Mouse (Mus musculus): ENCODE data around the gene Gm29094. TPM values are rescaled to one million over a fixed set of nuclear protein-coding genes. Genes with fewer than 3 reads are reported as not detected.
"Not testable (repeated sequence)": the region's sequence is repeated elsewhere in the genome, so short reads cannot be mapped to it uniquely, and the experiment has no call there.

Gene Gm29094
- total and polyA plus RNA-seq, 2 experiments from 2014 or later = not detected

DNA sequence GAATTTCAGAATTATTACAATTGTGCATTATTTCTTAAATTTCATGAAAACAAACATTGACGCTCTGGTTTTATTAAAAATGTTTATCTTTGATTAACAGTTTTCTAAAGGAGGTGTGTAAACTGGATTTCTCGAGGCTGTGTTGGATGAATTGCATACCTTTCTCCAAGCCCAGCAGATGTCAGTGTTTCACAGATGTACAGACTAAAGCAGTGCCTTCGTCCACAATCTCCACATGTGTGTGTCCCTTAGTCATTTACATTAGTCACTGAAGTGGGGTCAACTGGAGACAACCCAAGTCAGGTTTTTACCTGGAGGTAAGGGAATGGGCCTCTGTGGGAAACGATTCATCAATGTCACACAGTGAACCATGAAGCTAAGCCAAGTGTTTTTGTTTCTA, 26.9 kb downstream of the Gm29094 start:
- no peak overlapping the region for H3K9ac ChIP-seq (replicated peaks; ENCODE audit: low read length, poor library complexity, severe bottlenecking)
- 47% methylated on average over 4 of the region's 4 CpGs for WGBS
- no peaks in the 10 kb centered on the region for H3K27me3 ChIP-seq (ENCODE audit: insufficient read depth, low read length)
- no peaks in the 10 kb centered on the region for H3K4me1 ChIP-seq (ENCODE audit: insufficient read depth, low read length)
- H3K4me3 ChIP-seq (ENCODE audit: low read depth, low read length) = no peak overlapping the region
- no peak overlapping the region for H3K4me2 ChIP-seq (ENCODE audit: low read depth, low read length, poor library complexity, severe bottlenecking)
- ATAC-seq (ENCODE audit: low FRiP score) = peak; percentile 78; the same call in 1 of the 2 replicates
- peak; percentile 72 for DNase-seq (ENCODE audit: low spot score)
- no peaks in the 10 kb centered on the region for H3K9me3 ChIP-seq (ENCODE audit: low read length)
- peak; percentile 84 for TF ChIP-seq CTCF (IDR thresholded peaks at IDR 0.05)
- H3K27ac ChIP-seq (ENCODE audit: low read depth, low read length) = no peak overlapping the region
- H3K36me3 ChIP-seq (ENCODE audit: insufficient read depth, low read length) = no peaks in the 10 kb centered on the region

DNA sequence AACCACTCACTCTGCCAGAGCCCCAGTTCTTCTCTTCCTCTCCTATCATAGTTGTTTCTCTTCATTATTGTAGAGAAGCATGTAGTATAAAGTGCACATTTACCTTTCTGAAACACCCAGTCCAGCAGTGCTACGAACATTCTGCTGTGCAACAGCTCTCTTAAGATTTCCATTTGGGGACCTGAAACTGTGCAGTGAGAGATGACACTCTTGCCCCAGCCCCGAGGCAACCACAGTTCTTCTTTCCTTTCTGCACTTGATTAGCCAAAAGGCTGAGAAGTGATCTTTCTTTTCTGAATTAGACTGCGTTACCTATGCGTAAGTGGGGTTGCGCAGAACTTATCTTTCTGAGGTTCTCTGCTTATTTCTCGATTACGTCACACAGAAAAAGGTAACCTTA, 28.9 kb downstream of the Gm29094 start:
- Histone ChIP-seq H3K27me3 (ENCODE audit: insufficient read depth, low read length) (no peaks in the 10 kb centered on the region), H3K4me1 (ENCODE audit: insufficient read depth, low read length) (no peaks in the 10 kb centered on the region), H3K9me3 (ENCODE audit: low read length) (no peaks in the 10 kb centered on the region), H3K9ac (replicated peaks; ENCODE audit: low read length, poor library complexity, severe bottlenecking) (no peak overlapping the region), H3K4me2 (ENCODE audit: low read depth, low read length, poor library complexity, severe bottlenecking) (no peak overlapping the region), H3K27ac (ENCODE audit: low read depth, low read length) (no peak overlapping the region), H3K4me3 (ENCODE audit: low read depth, low read length) (no peak overlapping the region), H3K36me3 (ENCODE audit: insufficient read depth, low read length) (no peaks in the 10 kb centered on the region)
- ATAC-seq (ENCODE audit: low FRiP score) (no peak), DNase-seq (ENCODE audit: low spot score) (no peak)
- 88% methylated on average over 7 of the region's 7 CpGs for WGBS
- no peak for TF ChIP-seq CTCF (IDR thresholded peaks at IDR 0.05)

DNA sequence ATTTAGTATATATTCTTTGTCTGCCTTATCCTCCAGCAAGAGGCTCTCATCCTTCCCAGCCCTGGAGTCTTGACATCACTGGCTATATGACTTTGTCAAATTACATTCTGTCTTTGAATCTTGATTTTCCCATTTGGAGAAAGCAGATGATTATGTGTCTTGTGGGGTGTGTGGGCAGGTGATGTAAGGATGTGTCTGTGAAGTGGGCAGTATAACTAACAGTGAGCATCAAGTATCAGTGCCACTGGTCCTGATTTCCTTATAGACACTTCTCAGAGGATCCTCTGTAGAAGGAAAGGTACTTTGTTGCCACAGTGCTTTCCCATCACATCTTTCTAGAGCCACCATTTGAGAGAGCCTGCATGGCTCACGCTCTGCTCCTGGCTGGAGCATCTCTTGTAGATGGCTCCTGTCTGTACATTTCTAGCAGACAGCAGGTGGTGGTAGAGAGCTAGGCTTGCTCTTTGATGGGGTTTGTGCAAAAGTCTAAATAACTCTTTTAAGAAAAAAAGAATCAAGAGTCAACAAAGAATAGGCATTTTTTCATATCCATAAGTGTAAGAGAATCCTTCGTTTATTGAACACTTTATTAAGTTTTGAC, 31.8 kb downstream of the Gm29094 start:
- not testable (repeated sequence) for H3K36me3 ChIP-seq (ENCODE audit: insufficient read depth, low read length); H3K9ac ChIP-seq (replicated peaks; ENCODE audit: low read length, poor library complexity, severe bottlenecking); H3K4me1 ChIP-seq (ENCODE audit: insufficient read depth, low read length); H3K27ac ChIP-seq (ENCODE audit: low read depth, low read length); H3K9me3 ChIP-seq (ENCODE audit: low read length); DNase-seq (ENCODE audit: low spot score); H3K4me2 ChIP-seq (ENCODE audit: low read depth, low read length, poor library complexity, severe bottlenecking); H3K4me3 ChIP-seq (ENCODE audit: low read depth, low read length); H3K27me3 ChIP-seq (ENCODE audit: insufficient read depth, low read length)
- ATAC-seq (ENCODE audit: low FRiP score) = peak; percentile 74; the same call in 1 of the 2 replicates
- peak; percentile 72 for TF ChIP-seq CTCF (IDR thresholded peaks at IDR 0.05)
- WGBS = 74% methylated on average over 1 of the region's 2 CpGs

DNA sequence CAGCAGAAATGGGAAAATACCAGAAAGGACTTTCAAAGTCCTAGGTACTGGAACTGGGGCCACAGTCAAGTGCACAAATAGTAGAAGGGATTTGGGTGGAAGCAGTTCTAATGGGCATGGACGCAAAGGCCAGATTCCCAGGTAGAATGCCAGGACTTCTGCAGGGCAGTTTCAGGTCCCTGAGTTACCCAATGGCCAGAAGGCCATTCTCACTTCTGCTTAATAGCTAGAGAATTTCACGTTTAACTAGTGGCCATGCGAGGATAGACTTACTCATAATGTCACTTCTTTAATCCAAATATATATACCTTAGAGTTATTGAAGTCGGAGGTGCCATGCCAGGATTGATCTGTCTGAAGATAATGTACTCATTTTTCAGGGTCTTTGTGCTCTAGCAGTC, 38.0 kb downstream of the Gm29094 start:
- 89% methylated on average over 4 of the region's 4 CpGs for WGBS

DNA sequence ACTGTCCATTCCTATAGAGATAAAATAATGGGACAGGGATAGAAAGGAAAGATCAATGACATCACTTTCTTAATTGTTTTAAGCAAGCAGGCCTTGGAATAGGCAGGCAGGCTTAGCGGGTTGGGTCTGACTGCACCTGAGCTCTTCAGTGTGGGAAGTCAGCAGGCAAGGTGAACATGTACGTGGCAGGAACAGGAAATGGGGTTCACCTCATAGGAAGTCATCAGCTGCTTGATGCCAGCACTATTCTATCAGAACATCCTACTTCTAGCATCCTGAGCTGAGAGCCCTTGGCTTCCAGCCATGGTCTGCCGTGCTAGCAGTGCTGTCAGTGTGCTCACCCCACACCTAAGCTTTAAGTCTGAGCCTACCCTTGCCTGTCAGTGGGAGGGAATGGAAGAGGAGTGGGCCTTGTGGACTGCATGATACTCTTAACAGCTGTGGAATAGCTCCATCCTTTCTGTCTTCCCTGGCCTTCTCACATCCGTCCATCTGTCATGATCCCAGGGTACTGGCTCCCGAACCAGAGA, 39.9 kb downstream of the Gm29094 start:
- H3K9me3 ChIP-seq (ENCODE audit: low read length); H3K36me3 ChIP-seq (ENCODE audit: insufficient read depth, low read length); DNase-seq (ENCODE audit: low spot score); H3K4me2 ChIP-seq (ENCODE audit: low read depth, low read length, poor library complexity, severe bottlenecking); H3K27ac ChIP-seq (ENCODE audit: low read depth, low read length); H3K27me3 ChIP-seq (ENCODE audit: insufficient read depth, low read length); H3K4me3 ChIP-seq (ENCODE audit: low read depth, low read length); ATAC-seq (ENCODE audit: low FRiP score); H3K9ac ChIP-seq (replicated peaks; ENCODE audit: low read length, poor library complexity, severe bottlenecking); H3K4me1 ChIP-seq (ENCODE audit: insufficient read depth, low read length): not testable (repeated sequence)
- WGBS = 94% methylated on average over 4 of the region's 5 CpGs

More for the DNA sequence above, 38.0 kb downstream of the Gm29094 start:
- not testable (repeated sequence) for H3K27me3 ChIP-seq (ENCODE audit: insufficient read depth, low read length); H3K36me3 ChIP-seq (ENCODE audit: insufficient read depth, low read length); H3K4me3 ChIP-seq (ENCODE audit: low read depth, low read length); H3K27ac ChIP-seq (ENCODE audit: low read depth, low read length); H3K9ac ChIP-seq (replicated peaks; ENCODE audit: low read length, poor library complexity, severe bottlenecking); H3K4me2 ChIP-seq (ENCODE audit: low read depth, low read length, poor library complexity, severe bottlenecking); H3K4me1 ChIP-seq (ENCODE audit: insufficient read depth, low read length); H3K9me3 ChIP-seq (ENCODE audit: low read length); ATAC-seq (ENCODE audit: low FRiP score); DNase-seq (ENCODE audit: low spot score)

DNA sequence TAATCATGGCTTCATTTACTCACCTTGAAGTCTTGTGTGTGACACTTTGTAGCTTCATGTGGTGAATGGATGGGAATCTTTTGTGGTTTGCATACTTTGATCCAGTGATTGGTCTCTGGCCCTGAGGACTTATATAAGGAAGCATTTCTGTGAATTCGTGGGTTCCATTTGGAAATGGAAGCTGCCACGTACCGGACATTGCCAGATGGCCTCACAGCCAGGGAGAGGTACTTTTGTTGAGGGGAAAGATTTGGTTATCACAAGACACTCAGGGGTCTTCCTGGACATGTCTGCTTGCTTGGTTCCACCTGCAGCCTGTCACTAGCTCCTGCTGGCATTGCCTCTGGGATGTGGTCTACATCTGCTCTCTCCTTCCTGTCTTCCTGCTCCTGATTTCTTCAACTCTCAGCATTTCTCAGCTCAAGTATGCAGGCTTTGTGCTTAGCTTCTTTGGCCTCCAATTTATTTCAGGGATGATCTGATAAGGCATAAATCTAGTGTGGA, 41.4 kb downstream of the Gm29094 start:
- H3K36me3 ChIP-seq (ENCODE audit: insufficient read depth, low read length); H3K9me3 ChIP-seq (ENCODE audit: low read length); ATAC-seq (ENCODE audit: low FRiP score); H3K4me2 ChIP-seq (ENCODE audit: low read depth, low read length, poor library complexity, severe bottlenecking); H3K4me1 ChIP-seq (ENCODE audit: insufficient read depth, low read length); H3K4me3 ChIP-seq (ENCODE audit: low read depth, low read length); H3K27ac ChIP-seq (ENCODE audit: low read depth, low read length); H3K9ac ChIP-seq (replicated peaks; ENCODE audit: low read length, poor library complexity, severe bottlenecking); H3K27me3 ChIP-seq (ENCODE audit: insufficient read depth, low read length): not testable (repeated sequence)
- 83% methylated on average over 3 of the region's 3 CpGs for WGBS
- DNase-seq (ENCODE audit: low spot score) = peak; percentile 6

Data from midbrain, postnatal 0 days (tissue).